Mouse (Mus musculus) c-Kit-negative CD71-positive TER-119-positive erythroid progenitor cells, embryonic 14.5 days (primary cell): ENCODE measurements around the gene Dpyd.

Experiments used
- DNase-seq: peaks from one replicate; pipeline ENCODE4 v3.0.0-alpha.2; 2013; ENCODE audit warnings: low read depth, low spot score

Dpyd gene

DNA sequence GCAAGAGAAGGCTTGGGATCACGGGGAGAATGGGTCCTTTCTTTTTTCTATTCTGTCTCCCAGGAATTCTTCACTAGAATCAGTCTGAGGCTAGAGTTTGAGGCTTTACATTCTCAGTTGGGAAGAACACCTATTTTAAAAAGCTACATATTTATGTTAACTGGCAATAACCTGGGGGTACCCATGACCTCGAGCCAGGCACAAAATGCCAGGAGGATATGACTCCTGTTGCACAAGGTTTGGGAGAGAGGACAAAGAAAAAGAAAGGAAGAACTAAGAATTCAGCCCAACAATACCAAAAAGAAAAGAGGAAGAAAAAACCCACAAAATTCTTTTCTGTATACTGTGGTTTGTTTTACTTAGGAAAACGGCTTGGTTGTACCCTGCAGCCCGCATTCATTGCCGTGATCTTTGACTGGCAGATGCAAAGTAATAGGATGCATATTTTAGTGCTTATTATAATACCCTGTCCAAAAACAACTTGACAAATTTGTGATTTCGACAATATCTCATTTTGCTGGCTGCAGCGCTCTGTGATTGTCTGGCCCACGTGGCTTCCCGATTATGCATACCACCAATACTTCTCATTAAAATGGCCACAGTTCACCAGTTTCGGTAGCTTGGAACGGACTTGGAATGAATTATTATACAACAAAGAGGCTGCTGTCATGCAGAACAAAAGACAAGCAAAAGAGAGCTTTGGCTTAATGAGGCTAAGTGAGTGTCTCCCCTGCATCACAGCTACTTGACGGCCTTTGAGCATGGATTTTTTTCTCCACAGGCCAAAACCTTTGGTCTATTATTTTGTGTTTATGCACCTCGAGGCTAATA is 799.8 kb downstream of the Dpyd start:
- no peak for DNase-seq

- no peak for DNase-seq
These were observed 800.5 kb downstream of the Dpyd start for GRCm38 (mm10) chr3:119362392-119362791.

- no peak for DNase-seq
These were observed 807.0 kb downstream of the Dpyd start for GRCm38 (mm10) chr3:119368931-119369330.

DNA sequence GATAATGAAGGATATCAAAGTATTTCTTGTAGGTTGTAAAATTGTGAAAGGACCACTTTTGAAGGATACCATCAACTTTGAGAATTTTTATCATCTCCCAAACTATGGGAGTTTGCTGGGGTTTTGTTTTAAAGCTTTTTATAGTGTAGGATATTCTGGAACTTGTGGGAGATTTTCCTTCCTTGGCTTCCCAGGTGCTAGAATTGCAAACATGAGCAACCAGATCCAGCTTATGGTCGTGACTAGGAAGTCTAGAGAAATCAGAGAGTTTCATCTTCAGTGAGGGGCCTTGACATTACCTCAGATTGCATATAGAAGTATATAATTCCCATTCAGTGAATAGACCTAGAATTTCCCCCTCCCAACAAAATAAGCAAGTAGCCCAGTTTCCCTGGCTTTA is 819.2 kb downstream of the Dpyd start:
- DNase-seq, result no peak

- DNase-seq, result no peak
These were observed 820.5 kb downstream of the Dpyd start for GRCm38 (mm10) chr3:119382395-119382794.

DNA sequence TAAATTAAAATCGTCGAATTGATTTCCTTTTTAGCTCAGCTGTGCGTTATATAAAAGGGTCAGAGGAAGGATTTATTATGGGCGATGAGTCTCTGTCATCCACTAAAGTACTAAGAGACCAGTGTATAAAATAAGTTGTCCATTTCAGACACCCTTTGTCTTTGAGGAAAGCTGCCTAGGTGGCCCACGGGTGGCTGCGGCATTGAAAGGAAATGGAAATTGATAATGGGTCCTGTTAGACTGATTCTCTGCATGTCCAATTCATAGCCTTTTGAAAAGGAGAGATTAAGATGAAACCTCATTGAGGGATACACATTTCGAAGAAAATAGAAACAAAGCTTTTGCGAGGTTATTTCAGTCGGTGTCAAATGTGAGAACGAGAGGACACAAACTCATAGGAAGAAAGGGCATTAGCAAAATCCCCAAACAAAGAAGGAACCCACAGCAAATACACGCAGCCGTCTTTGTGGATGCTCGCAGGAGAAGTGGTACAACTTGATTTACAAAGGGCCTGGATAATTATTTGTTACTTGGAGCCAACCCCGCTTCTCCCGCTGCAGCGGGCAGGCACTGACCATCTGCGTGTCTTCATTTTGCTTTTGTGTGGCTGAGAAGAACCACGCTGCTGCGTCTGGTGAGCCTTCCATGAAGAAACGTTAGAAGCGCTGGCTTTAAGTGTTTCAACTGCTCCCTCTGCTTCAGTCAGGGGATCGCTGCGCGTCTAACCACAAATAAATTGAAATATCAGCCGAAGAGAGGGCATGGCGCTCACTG is 825.6 kb downstream of the Dpyd start:
- no peak for DNase-seq

DNA sequence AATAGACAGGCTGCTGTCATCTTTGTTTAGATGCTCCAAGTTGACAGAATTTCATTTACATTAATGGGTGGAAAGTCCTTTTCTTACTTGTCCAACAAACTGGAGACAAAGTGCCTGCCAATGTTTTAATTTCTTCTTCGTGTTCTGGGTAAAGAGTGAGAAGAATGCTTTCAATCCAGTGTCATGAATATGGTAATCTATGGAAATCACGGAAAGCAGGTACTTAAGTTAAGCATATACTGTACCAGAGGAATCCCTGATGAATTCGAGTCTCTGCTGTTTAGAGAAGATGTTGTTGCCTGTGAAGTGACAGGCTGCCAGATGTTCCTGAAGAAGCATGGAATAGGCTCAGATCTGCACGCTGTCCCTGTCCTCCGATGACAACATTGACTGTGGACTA is 835.3 kb downstream of the Dpyd start:
- no peak for DNase-seq

DNA sequence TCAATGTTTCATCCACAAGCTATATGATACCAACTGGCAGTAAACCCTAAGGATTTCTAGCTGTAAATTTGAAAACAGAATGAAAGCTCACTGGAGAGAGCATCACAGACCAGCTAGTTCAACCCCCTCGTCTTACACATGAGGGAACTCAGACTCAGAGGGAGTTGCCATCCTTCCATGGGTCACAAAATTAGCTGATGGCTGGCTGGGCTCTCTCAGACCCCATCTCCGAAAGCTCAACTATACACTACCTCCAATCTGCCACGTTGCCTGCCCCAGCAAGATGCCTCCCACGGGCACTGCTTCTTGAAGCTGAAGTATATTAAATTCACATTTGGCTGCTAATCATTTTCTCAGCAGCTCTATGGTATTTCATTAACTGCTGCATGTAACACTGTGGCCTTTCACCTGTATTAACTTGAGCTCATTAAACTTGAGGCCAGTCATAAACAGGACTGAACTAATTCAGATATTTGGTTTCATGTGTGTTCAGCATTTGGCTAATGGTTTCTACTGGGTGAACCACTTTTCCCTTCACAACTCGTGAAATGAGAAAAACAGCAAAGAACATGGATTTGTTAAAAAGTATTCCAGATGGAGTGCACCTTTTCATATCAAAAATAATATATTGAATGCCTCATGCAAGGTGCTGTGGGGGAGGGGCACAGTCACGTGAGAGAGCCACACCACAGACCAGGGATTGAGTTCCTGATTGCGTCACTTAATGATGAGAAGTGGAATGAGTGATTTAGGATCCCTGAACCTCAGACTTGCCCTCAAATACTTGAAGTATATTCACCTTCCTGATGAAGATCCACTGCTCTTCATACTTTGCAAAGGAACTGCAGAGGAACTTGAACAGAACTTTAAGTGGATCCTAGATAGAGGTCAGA is 841.2 kb downstream of the Dpyd start:
- no peak for DNase-seq

GRCm38 (mm10) chr3:119419087-119419709 is 857.3 kb downstream of the Dpyd start:
- no peak for DNase-seq

DNA sequence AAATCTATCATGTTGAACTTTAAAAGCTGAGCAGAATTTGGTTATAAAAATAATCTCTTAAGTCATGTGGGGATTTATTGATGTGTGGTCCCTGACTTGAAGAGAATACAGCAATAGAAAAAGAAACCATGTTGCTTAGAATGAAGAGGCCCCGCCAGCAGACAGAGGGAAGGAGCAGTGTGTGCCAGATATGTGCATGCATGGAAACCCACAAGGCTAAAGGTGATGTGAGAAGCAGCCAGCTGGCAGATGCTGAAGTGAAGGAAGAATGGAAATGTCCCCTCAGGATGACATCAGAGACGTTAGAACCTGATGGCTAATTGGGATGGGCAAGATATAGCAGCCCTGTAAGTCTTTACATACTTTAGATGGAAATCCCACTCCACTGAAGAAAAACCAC is 857.8 kb downstream of the Dpyd start:
- no peak for DNase-seq

GRCm38 (mm10) chr3:119431339-119431738 is 869.4 kb downstream of the Dpyd start:
- DNase-seq, result no peak

DNA sequence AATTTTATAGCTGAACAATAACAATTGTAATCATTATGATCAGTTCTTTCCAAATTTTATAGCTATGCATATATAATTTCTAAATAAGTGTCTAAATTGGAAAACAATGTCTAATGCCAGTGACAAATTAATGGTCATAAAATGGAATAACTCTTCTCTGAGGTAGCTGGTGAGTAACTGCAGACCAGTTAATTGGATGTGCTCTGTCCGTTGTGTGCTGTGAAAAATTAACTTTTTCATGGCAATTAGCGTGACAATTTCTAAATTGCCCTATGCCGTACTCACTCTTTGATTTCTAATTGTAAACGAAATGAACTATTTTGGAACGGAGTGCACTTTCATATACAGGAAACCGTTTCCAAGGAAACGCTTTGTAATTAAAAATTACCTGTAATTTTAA is 869.8 kb downstream of the Dpyd start:
- no peak for DNase-seq

- DNase-seq, result no peak
These were observed 885.6 kb downstream of the Dpyd start for GRCm38 (mm10) chr3:119447559-119447958.

GRCm38 (mm10) chr3:119464073-119464472 is 902.1 kb downstream of the Dpyd start:
- DNase-seq, result no peak

DNA sequence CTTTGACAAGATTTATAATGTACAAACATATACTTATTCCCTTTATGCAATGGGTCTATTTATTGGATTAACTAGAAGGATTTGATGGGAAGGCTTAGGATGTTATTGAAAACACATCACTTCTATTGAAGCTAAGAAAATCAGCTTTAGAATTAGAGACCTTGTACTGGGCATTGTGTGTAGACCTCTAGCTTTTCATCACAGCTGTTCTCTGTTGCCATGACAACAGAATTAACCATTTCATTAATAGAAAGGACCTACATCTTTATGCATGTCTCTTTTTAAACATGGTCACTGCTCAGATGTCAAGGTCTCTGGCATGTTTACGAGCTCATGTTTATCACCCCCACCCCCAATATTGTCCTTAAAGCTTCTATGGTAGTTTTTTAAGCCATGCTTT is 902.5 kb downstream of the Dpyd start:
- DNase-seq, result no peak

- DNase-seq, result no peak
These were observed 905.8 kb downstream of the Dpyd start for GRCm38 (mm10) chr3:119467723-119468122.
